Mouse (Mus musculus): ENCODE data around the gene Dzip1l. TPM values are rescaled to one million over a fixed set of nuclear protein-coding genes. Genes with fewer than 3 reads are reported as not detected.

Gene Dzip1l
- polyA plus RNA-seq, 1 experiment: 12.2 TPM

DNA sequence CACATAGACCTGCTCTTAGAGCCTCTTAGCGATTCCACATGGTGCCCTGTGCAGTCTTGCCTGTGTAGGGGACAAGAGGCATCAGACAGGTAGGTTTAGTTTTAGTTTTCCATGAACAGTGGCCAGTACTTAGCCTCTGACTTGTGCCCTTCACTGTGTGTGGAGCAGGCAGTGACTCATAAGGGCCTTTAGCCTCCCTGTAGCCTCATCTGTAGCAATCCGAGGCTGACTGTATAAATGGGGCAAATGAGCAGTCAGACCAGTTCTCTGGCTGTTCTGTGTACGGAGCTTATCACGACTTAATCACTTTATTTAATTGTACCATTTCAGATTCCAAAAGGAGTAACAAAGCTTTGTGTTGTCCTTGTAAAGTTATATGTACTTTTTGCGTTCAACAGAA, 10.7 kb downstream of the Dzip1l start:
- Histone ChIP-seq H3K27ac (ENCODE audit: insufficient read depth, low read length) (no peak overlapping the region), H3K4me1 (ENCODE audit: control insufficient read depth, insufficient read depth, low read length) (no peaks in the 10 kb centered on the region), H3K4me3 (ENCODE audit: insufficient read depth, low read length) (no peak overlapping the region)
- TF ChIP-seq POLR2A (IDR thresholded peaks at IDR 0.05; ENCODE audit: extremely low read depth, insufficient read depth, low read length) (no peak), CTCF (IDR thresholded peaks at IDR 0.05; ENCODE audit: extremely low read depth, insufficient read depth, low read length) (no peak)

DNA sequence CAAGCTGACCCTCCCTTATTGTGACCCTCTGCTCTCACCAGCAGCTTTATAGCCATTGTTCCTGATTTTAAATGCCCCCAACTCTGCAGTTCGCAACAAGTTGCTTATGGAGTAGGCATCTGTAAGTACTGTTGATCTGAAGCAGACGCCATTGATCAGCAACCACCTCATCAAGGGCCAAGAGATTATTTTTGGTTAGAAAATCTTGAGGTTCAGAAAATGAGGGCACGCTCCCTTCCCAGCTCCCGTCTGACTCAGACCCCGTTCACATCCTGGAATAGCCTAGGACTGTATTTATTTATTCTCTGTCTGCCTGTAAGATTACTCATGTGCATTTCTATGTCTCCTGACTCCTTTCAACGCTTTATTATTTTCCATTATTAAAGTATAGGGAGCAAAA, 16.1 kb downstream of the Dzip1l start:
- TF ChIP-seq CTCF (IDR thresholded peaks at IDR 0.05; ENCODE audit: extremely low read depth, insufficient read depth, low read length) (no peak), POLR2A (IDR thresholded peaks at IDR 0.05; ENCODE audit: extremely low read depth, insufficient read depth, low read length) (no peak)
- H3K4me3 ChIP-seq (ENCODE audit: insufficient read depth, low read length): no peak overlapping the region
- no peaks in the 10 kb centered on the region for H3K4me1 ChIP-seq (ENCODE audit: control insufficient read depth, insufficient read depth, low read length)
- H3K27ac ChIP-seq (ENCODE audit: insufficient read depth, low read length): no peak overlapping the region

DNA sequence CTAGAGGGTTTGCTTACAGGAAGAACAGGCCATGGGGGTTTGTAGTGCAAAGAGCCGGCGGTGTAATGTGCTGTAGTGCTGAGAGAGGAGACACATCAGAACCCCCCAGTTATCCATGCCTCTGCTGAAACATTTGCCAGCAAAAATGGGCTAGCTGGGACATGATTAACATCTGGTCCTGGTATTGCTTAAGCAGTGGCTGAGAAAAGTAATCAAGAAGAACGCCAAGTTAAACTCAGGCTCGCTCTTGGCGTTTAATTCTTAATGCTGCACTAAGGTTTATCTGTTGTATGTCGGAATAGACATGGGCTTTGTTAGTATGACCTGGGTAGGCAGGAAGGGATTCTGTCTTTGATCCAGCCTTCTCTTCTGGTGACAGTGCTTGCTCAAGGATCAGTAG, 16.8 kb downstream of the Dzip1l start:
- Histone ChIP-seq H3K4me1 (ENCODE audit: control insufficient read depth, insufficient read depth, low read length) (no peaks in the 10 kb centered on the region), H3K4me3 (ENCODE audit: insufficient read depth, low read length) (no peak overlapping the region), H3K27ac (ENCODE audit: insufficient read depth, low read length) (no peak overlapping the region)
- TF ChIP-seq POLR2A (IDR thresholded peaks at IDR 0.05; ENCODE audit: extremely low read depth, insufficient read depth, low read length): no peak
- no peak for TF ChIP-seq CTCF (IDR thresholded peaks at IDR 0.05; ENCODE audit: extremely low read depth, insufficient read depth, low read length)

DNA sequence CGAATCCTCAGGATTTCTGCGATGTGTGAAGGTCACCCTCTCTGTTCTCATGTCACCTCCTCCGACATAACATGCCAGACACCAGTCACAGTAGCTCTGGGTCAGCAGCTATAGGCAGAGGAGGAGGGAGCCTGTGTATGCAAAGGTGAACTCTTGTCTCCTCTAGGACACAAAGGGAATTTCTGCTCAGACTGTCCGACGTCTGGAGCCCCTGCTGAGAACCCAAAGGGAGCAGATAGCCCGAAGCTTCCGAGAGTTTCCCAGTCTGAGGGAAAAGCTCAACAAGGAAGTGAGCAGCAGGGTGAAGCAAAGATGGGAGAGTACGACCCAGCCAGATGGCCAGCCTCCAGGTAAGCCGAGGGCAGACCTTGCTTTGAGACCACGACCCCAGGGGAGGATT, 31.5 kb downstream of the Dzip1l start:
- no peaks in the 10 kb centered on the region for H3K4me1 ChIP-seq (ENCODE audit: control insufficient read depth, insufficient read depth, low read length)
- no peak overlapping the region for H3K27ac ChIP-seq (ENCODE audit: insufficient read depth, low read length)
- no peak overlapping the region for H3K4me3 ChIP-seq (ENCODE audit: insufficient read depth, low read length)
- TF ChIP-seq POLR2A (IDR thresholded peaks at IDR 0.05; ENCODE audit: extremely low read depth, insufficient read depth, low read length): no peak
- TF ChIP-seq CTCF (IDR thresholded peaks at IDR 0.05; ENCODE audit: extremely low read depth, insufficient read depth, low read length): no peak

DNA sequence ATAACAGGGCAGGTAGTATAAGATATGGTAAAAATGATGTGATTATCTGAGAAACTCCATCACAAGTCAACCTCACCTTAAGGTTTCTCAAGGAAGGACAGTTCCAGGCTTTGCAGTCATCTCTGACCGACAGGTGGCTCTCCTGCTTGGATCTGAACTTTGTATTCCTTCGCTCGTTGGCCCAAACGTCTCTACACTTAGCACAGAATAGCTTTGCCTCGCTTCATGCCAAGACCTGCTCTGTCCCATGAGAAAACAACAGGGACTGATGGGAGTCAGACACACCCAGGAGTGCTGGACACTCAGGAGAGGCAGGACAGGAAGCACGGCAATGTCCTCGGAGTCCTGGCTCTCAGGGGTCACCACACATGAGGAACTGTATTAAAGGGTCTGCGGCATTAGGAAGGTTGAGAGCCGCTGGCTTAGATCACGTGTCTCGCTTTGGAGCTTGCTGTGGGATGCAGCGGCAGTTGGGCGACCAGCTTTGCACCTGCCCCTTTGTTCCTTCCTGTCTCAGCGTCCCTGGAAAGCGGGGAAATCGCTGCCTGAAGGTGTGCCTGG, 32.4 kb downstream of the Dzip1l start:
- H3K4me1 ChIP-seq (ENCODE audit: control insufficient read depth, insufficient read depth, low read length): no peaks in the 10 kb centered on the region
- TF ChIP-seq CTCF (IDR thresholded peaks at IDR 0.05; ENCODE audit: extremely low read depth, insufficient read depth, low read length) (no peak), POLR2A (IDR thresholded peaks at IDR 0.05; ENCODE audit: extremely low read depth, insufficient read depth, low read length) (no peak)
- H3K4me3 ChIP-seq (ENCODE audit: insufficient read depth, low read length): no peak overlapping the region
- H3K27ac ChIP-seq (ENCODE audit: insufficient read depth, low read length): no peak overlapping the region

DNA sequence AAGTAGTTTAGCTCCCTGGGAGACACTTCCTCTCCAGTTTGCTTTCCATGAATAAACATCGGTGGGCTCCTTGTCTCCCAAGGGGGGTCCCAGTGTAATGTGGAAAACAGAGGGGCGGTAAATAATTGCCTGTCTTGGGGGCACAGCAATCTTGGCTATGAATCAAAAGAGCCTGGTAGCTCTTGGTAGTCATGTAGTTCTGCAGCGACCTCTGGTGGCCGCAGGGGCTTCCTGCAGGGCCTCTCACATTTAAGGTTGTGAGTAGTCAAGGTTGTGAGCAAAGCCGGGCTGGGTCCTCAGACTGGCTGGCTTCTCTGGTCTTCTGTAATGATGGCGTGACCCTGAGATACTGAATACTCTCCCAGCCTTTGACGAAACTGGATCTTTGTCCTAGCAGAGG, 33.1 kb downstream of the Dzip1l start:
- TF ChIP-seq POLR2A (IDR thresholded peaks at IDR 0.05; ENCODE audit: extremely low read depth, insufficient read depth, low read length) (no peak), CTCF (IDR thresholded peaks at IDR 0.05; ENCODE audit: extremely low read depth, insufficient read depth, low read length) (peak; percentile 85)
- H3K4me1 ChIP-seq (ENCODE audit: control insufficient read depth, insufficient read depth, low read length): no peaks in the 10 kb centered on the region
- H3K4me3 ChIP-seq (ENCODE audit: insufficient read depth, low read length): no peak overlapping the region
- no peak overlapping the region for H3K27ac ChIP-seq (ENCODE audit: insufficient read depth, low read length)

DNA sequence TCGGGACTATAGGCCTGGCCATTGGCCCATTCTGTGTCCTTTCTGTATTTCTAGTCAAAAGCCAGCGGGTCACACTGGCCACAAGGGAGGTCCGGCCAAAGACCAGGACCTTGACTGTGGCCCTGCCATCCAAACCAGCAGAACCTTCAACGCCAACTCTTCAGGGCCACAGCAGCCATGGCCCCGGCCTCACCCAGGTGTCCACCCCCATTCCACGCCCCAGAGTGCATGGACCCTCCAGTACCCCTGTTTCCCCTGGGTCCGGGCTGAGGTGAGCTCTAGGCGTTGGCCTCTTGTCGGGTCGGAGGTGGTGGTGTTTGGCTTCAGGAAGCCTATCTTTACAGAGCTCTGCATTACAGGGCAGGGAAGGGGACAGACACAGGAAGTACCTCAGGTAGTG, 33.6 kb downstream of the Dzip1l start:
- no peak overlapping the region for H3K27ac ChIP-seq (ENCODE audit: insufficient read depth, low read length)
- no peaks in the 10 kb centered on the region for H3K4me1 ChIP-seq (ENCODE audit: control insufficient read depth, insufficient read depth, low read length)
- H3K4me3 ChIP-seq (ENCODE audit: insufficient read depth, low read length): no peak overlapping the region
- no peak for TF ChIP-seq CTCF (IDR thresholded peaks at IDR 0.05; ENCODE audit: extremely low read depth, insufficient read depth, low read length)

DNA sequence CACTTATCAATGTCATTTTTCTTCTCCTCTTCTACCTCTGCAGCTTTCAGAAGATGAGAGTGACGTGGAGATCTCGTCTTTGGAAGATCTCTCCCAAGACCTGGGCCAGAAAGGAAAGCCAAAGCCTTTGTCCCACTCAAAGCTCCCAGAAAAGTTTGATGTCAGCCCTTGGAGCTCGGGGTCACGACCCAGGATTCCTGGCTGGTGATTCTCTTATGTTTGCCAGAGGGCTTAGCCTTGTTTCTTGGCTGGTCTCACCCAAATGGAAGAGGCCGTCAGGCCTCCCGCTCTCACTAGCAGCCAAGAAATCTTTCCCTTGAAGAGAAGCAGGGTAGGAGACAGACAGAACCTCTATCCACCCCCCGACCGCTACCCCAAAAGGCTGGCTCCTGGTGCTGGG, 38.3 kb downstream of the Dzip1l start:
- TF ChIP-seq CTCF (IDR thresholded peaks at IDR 0.05; ENCODE audit: extremely low read depth, insufficient read depth, low read length): no peak
- no peak for TF ChIP-seq POLR2A (IDR thresholded peaks at IDR 0.05; ENCODE audit: extremely low read depth, insufficient read depth, low read length)
- no peak overlapping the region for H3K4me3 ChIP-seq (ENCODE audit: insufficient read depth, low read length)
- no peak overlapping the region for H3K27ac ChIP-seq (ENCODE audit: insufficient read depth, low read length)
- no peaks in the 10 kb centered on the region for H3K4me1 ChIP-seq (ENCODE audit: control insufficient read depth, insufficient read depth, low read length)

DNA sequence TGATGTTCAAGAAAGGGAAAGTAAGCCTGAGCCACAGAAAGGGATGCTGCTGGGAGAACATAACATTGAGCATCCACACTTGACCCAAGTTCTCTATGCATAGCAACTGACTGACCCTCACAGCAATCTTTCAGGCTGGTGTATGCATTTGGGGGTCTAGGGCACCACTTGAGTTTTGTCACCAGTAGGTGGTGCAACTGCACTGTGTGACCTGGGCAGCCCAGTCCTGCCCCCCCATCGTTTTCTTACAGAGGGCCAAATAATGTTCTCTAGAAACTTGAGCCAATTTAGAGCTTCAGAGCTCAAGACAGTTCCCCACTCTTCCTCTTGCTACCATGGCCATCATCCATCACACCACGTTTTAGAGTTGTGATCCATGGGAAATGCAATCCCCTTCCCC, 42.3 kb downstream of the Dzip1l start:
- Histone ChIP-seq H3K4me1 (ENCODE audit: control insufficient read depth, insufficient read depth, low read length) (no peaks in the 10 kb centered on the region), H3K27ac (ENCODE audit: insufficient read depth, low read length) (no peak overlapping the region), H3K4me3 (ENCODE audit: insufficient read depth, low read length) (no peak overlapping the region)
- TF ChIP-seq CTCF (IDR thresholded peaks at IDR 0.05; ENCODE audit: extremely low read depth, insufficient read depth, low read length) (peak; percentile 44), POLR2A (IDR thresholded peaks at IDR 0.05; ENCODE audit: extremely low read depth, insufficient read depth, low read length) (no peak)

DNA sequence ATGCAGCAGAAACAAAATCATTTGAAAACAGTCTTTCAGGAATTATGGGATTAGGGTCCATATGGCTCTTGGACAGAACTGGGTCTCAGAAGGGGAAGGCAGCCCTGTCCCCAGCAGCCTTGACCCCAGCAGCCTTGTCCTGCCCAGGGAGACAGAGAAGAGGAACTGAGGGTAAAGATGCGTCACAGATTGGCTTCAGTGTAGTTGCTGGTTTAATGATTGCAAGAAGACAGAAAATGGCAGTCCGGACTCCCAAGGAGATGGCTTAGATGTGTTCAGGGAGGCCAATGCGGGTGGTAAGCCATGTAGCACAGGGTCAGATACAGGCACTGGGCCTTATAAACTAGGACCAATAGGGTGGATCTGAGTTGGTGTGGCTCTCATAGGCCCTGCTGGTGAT, 46.4 kb downstream of the Dzip1l start:
- TF ChIP-seq POLR2A (IDR thresholded peaks at IDR 0.05; ENCODE audit: extremely low read depth, insufficient read depth, low read length) (no peak), CTCF (IDR thresholded peaks at IDR 0.05; ENCODE audit: extremely low read depth, insufficient read depth, low read length) (no peak)
- Histone ChIP-seq H3K4me3 (ENCODE audit: insufficient read depth, low read length) (no peak overlapping the region), H3K27ac (ENCODE audit: insufficient read depth, low read length) (no peak overlapping the region), H3K4me1 (ENCODE audit: control insufficient read depth, insufficient read depth, low read length) (no peaks in the 10 kb centered on the region)
